Mouse (Mus musculus) lung, adult 2 months (tissue): ENCODE data around the gene Mapk1ip1. TPM values are rescaled to one million over a fixed set of nuclear protein-coding genes. Genes with fewer than 3 reads are reported as not detected.

ENCODE experiments used
- DNase-seq: peaks from one replicate; pipeline ENCODE4 v3.0.0; 2022
- H3K4me1 ChIP-seq: fragments of 200-500 bp; 2 replicates; pipeline ENCODE4 v1.6.1; 2011; ENCODE audit warnings: low read length; ENCODE audit not compliant: control insufficient read depth, insufficient read depth
- H3K4me3 ChIP-seq: fragments of 200-500 bp; replicated peaks from 2 replicates; pipeline ENCODE3; 2011; ENCODE audit warnings: low read depth, mild to moderate bottlenecking, control low read depth, low read length; ENCODE audit errors: extremely low read depth
- CTCF ChIP-seq: fragments of 200-500 bp; IDR thresholded peaks from 2 replicates; pipeline ENCODE4 v1.5.1; 2011; ENCODE audit warnings: mild to moderate bottlenecking, low read length, control low read depth; ENCODE audit not compliant: insufficient read depth
- POLR2A ChIP-seq: fragments of 200-500 bp; IDR thresholded peaks from 2 replicates; pipeline ENCODE4 v1.6.1; 2011; ENCODE audit warnings: low read depth, mild to moderate bottlenecking, control low read depth, low read length, borderline replicate concordance; ENCODE audit errors: extremely low read depth
- WGBS: fragments of 180-500 bp; shearing (Covaris S2); methylation state at CpG from one replicate; pipeline ENCODE4 v1.1.7; 2018; 5-methylcytosine and 5-hydroxymethylcytosine counted together
- polyA plus RNA-seq: library from polyadenylated mRNA; depleted of rRNA; stranded (reverse); fragments of >200 nt; gene quantifications from 2 replicates; pipeline ENCODE4 v1.2.3, GENCODE M21; 2012

Gene Mapk1ip1
- polyA plus RNA-seq, 1 experiment: 50.6 TPM

- Histone ChIP-seq H3K4me3 (no peak overlapping the region), H3K4me1 (peaks cover 3% of the 10 kb centered on the region; the same call in 1 of the 2 replicates)
- 75% methylated on average over 3 of the region's 3 CpGs for WGBS
- no peak for TF ChIP-seq POLR2A
- TF ChIP-seq CTCF: no peak
- DNase-seq: no peak
These were observed 4.5 kb downstream of the Mapk1ip1 start for GRCm38 (mm10) chr7:138841436-138842151.

- TF ChIP-seq POLR2A (no peak), CTCF (peak; percentile 86)
- peak; percentile 72 for DNase-seq
- Histone ChIP-seq H3K4me3 (no peak overlapping the region), H3K4me1 (peaks cover 3% of the 10 kb centered on the region; the same call in 1 of the 2 replicates)
- 58% methylated on average over 4 of the region's 4 CpGs for WGBS
These were observed 5.5 kb downstream of the Mapk1ip1 start for GRCm38 (mm10) chr7:138840594-138841021.

GRCm38 (mm10) chr7:138835028-138835427 lies 11.0 kb downstream of the Mapk1ip1 start:
- Histone ChIP-seq H3K4me1 (no peaks in the 10 kb centered on the region), H3K4me3 (no peak overlapping the region)
- DNase-seq: no peak
- TF ChIP-seq POLR2A (no peak), CTCF (no peak)
- 79% methylated on average over 3 of the region's 3 CpGs for WGBS

- Histone ChIP-seq H3K4me3 (no peak overlapping the region), H3K4me1 (no peaks in the 10 kb centered on the region)
- WGBS: 19% methylated on average over 11 of the region's 11 CpGs
- peak; percentile 43 for DNase-seq
- no peak for TF ChIP-seq POLR2A
- peak; percentile 99 for TF ChIP-seq CTCF
These were observed 18.3 kb downstream of the Mapk1ip1 start for GRCm38 (mm10) chr7:138827812-138828211.

GRCm38 (mm10) chr7:138824995-138825756 lies 20.9 kb downstream of the Mapk1ip1 start:
- no peaks in the 10 kb centered on the region for H3K4me1 ChIP-seq
- TF ChIP-seq POLR2A: no peak
- TF ChIP-seq CTCF: no peak
- no peak for DNase-seq
- no peak overlapping the region for H3K4me3 ChIP-seq
- WGBS: 77% methylated on average over 19 of the region's 19 CpGs

GRCm38 (mm10) chr7:138824423-138824822 lies 21.6 kb downstream of the Mapk1ip1 start:
- WGBS: 71% methylated on average over 6 of the region's 6 CpGs

GRCm38 (mm10) chr7:138818314-138818713 lies 27.8 kb downstream of the Mapk1ip1 start:
- Histone ChIP-seq H3K4me1 (no peaks in the 10 kb centered on the region), H3K4me3 (no peak overlapping the region)
- WGBS: 61% methylated on average over 4 of the region's 4 CpGs
- DNase-seq: no peak
- peak; percentile 37; the same call in 1 of the 2 replicates for TF ChIP-seq CTCF
- TF ChIP-seq POLR2A: no peak

More at GRCm38 (mm10) chr7:138824423-138824822, 21.6 kb downstream of the Mapk1ip1 start:
- H3K4me3 ChIP-seq: no peak overlapping the region
- DNase-seq: no peak
- H3K4me1 ChIP-seq: no peaks in the 10 kb centered on the region
- TF ChIP-seq POLR2A (no peak), CTCF (no peak)

- Histone ChIP-seq H3K4me3 (no peak overlapping the region), H3K4me1 (no peaks in the 10 kb centered on the region)
- WGBS: 61% methylated on average over 11 of the region's 11 CpGs
- DNase-seq: no peak
- TF ChIP-seq CTCF (no peak), POLR2A (no peak)
These were observed 32.7 kb downstream of the Mapk1ip1 start for GRCm38 (mm10) chr7:138813213-138813875.

- Histone ChIP-seq H3K4me3 (no peak overlapping the region), H3K4me1 (no peaks in the 10 kb centered on the region)
- DNase-seq: no peak
- TF ChIP-seq POLR2A (no peak), CTCF (no peak)
- 83% methylated on average over 3 of the region's 3 CpGs for whole genome bisulfite sequencing
These were observed 38.9 kb downstream of the Mapk1ip1 start for GRCm38 (mm10) chr7:138807146-138807545.
